Comparison of ENCODE assay signal across 27 mouse cellular contexts in the genomic region with DNA sequence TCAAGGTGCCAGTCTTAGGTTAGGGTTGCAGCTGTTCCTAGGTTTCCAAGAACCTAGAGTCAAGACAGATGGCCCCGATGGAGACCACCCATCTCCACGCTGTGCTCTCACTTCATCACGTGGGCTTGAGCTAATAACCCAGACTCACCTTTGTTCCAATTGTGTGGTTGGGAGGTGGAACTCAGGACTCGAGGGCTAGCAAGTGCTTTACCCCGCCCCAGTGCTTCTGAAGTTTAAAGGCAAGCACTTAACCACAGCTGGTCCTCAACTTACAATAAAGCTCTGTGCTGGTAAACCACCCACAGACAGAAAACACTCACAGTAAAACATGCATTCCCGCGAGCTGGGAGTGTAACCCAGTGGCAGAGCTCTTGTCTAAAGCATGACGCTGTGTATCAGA.
A peak's percentile ranks its signal among the peaks of the same experiment; 100 is the strongest.
DNase-seq lines count a peak whose midpoint lies in the region; ATAC-seq and TF ChIP-seq lines count a peak whose summit lies in the region.
"Had no signal": no experiment of that assay in that cellular context is flagged by ENCODE, and none has a peak within 500 bp of the region (broad histone marks: within the 10 kb centered on the region; RNA-seq: fewer than 3 reads in every experiment).

No protein-coding gene starts in this region.

- no peaks in the 10 kb centered on the region for H3K9me3 ChIP-seq in lung, embryonic 14.5 days (ENCODE audit: low read depth, low read length)
- H3K9me3 ChIP-seq in lung, embryonic 15.5 days, result no peaks in the 10 kb centered on the region
- H3K9me3 ChIP-seq: embryonic facial prominence, embryonic 12.5 days; hindbrain, embryonic 12.5 days; limb, embryonic 15.5 days; neural tube, embryonic 12.5 days had no signal

- no peak overlapping the region for H3K4me2 ChIP-seq in lung, embryonic 14.5 days
- no peak overlapping the region for H3K4me2 ChIP-seq in lung, embryonic 15.5 days
- H3K4me2 ChIP-seq: embryonic facial prominence, embryonic 12.5 days; heart, embryonic 13.5 days; hindbrain, embryonic 12.5 days; limb, embryonic 15.5 days; neural tube, embryonic 12.5 days had no signal

- H3K27me3 ChIP-seq in lung, embryonic 14.5 days (ENCODE audit: insufficient read depth, low read length), result no peaks in the 10 kb centered on the region
- H3K27me3 ChIP-seq in lung, embryonic 15.5 days, result no peaks in the 10 kb centered on the region
- H3K27me3 ChIP-seq: embryonic facial prominence, embryonic 12.5 days; heart, embryonic 13.5 days; hindbrain, embryonic 12.5 days; limb, embryonic 15.5 days; megakaryocyte, embryonic 14.5 days; neural tube, embryonic 12.5 days had no signal

- H3K9ac ChIP-seq in lung, embryonic 14.5 days, result no peak overlapping the region
- no peak overlapping the region for H3K9ac ChIP-seq in lung, embryonic 15.5 days
- H3K9ac ChIP-seq: embryonic facial prominence, embryonic 12.5 days; heart, embryonic 13.5 days; hindbrain, embryonic 12.5 days; limb, embryonic 15.5 days; neural tube, embryonic 12.5 days had no signal

- intact Hi-C loops in heart, postnatal 25 days (cut with DNase I), result no loop called here

- no peak overlapping the region for H3K4me3 ChIP-seq in lung, embryonic 14.5 days (ENCODE audit: low read depth, low read length)
- no peak overlapping the region for H3K4me3 ChIP-seq in lung, embryonic 15.5 days
- H3K4me3 ChIP-seq: embryonic facial prominence, embryonic 12.5 days; erythroblast, embryonic 14.5 days; heart, embryonic 13.5 days; hindbrain, embryonic 12.5 days; left cerebral cortex, adult 2 months; limb, embryonic 15.5 days; megakaryocyte, embryonic 14.5 days; neural tube, embryonic 12.5 days had no signal

- no peaks in the 10 kb centered on the region for H3K36me3 ChIP-seq in lung, embryonic 14.5 days (ENCODE audit: insufficient read depth)
- no peaks in the 10 kb centered on the region for H3K36me3 ChIP-seq in lung, embryonic 15.5 days
- H3K36me3 ChIP-seq: embryonic facial prominence, embryonic 12.5 days; heart, embryonic 13.5 days; hindbrain, embryonic 12.5 days; limb, embryonic 15.5 days; neural tube, embryonic 12.5 days had no signal

- DNase-seq in heart, adult 11 months, result peak; percentile 75
- DNase-seq in heart, postnatal 25 days (ENCODE audit: low spot score), result no peak
- peak; percentile 66 for DNase-seq in lung, embryonic 14.5 days
- no peak for DNase-seq in lung, postnatal 10 days
- DNase-seq in neural tube, embryonic 10.5 days (ENCODE audit: extremely low spot score, low spot score), result no peak
- DNase-seq in right cerebral cortex, postnatal 36 days (ENCODE audit: low spot score in 2 of 2), result no peak
- DNase-seq: adrenal gland, postnatal 10 days; cerebellum, adult 18-20 months; cerebellum, postnatal 14 days; gastrocnemius, postnatal 10 days; heart, postnatal 14 days; kidney, adult 18-20 months; kidney, postnatal 10 days; midbrain, embryonic 14.5 days; right cerebral cortex, postnatal 25 days; thymus, postnatal 14 days had no signal

- no peak for TF ChIP-seq CTCF in lung, embryonic 14.5 days (IDR thresholded peaks at IDR 0.05; ENCODE audit: low read depth)

- peak; percentile 62 for ATAC-seq in lung, embryonic 14.5 days (ENCODE audit: insufficient read depth)
- peak; percentile 69 for ATAC-seq in lung, embryonic 15.5 days (ENCODE audit: borderline replicate concordance, extremely low read depth, low FRiP score, low TSS enrichment)
- ATAC-seq: forebrain, embryonic 14.5 days; inflammation-experienced regulatory T-cells, adult 6 months had no signal

- 58% methylated on average over 8 of the region's 8 CpGs for WGBS in lung, embryonic 14.5 days
- WGBS in lung, embryonic 15.5 days, result 58% methylated on average over 8 of the region's 8 CpGs

- 0 out of 2 replicates have a peak overlapping the region, but pooled peaks have one; percentile 50 for H3K27ac ChIP-seq in lung, embryonic 14.5 days (ENCODE audit: low read depth)
- H3K27ac ChIP-seq in lung, embryonic 15.5 days, result peak overlapping the region; percentile 54; the same call in 1 of the 2 replicates
- H3K27ac ChIP-seq: embryonic facial prominence, embryonic 12.5 days; heart, embryonic 13.5 days; hindbrain, embryonic 12.5 days; left cerebral cortex, adult 2 months; limb, embryonic 15.5 days; neural tube, embryonic 12.5 days had no signal

- H3K4me1 ChIP-seq in lung, embryonic 14.5 days (ENCODE audit: insufficient read depth), result peaks cover 4% of the 10 kb centered on the region; the same call in 1 of the 2 replicates
- peaks cover 26% of the 10 kb centered on the region for H3K4me1 ChIP-seq in lung, embryonic 15.5 days
- H3K4me1 ChIP-seq: embryonic facial prominence, embryonic 12.5 days had no signal

Comparison
In these comparisons a context has a peak if more than half of its experiments do, and no peak if none do; other contexts are left out.
1. DNase-seq: peak in heart, adult 11 months (single experiment) and lung, embryonic 14.5 days (single experiment); none in heart, postnatal 25 days (single experiment), lung, postnatal 10 days (single experiment), neural tube, embryonic 10.5 days (single experiment) and right cerebral cortex, postnatal 36 days (0 of 2).